Mouse (Mus musculus): ENCODE measurements around the gene Slc31a1.

- TF ChIP-seq CTCF (IDR thresholded peaks at IDR 0.05; ENCODE audit: borderline replicate concordance, insufficient read depth, low read depth, low read length): no peak
- TF ChIP-seq POLR2A (IDR thresholded peaks at IDR 0.05; ENCODE audit: borderline replicate concordance, insufficient read depth, low read length): no peak
These were observed 65.4 kb downstream of the Slc31a1 start for GRCm38 (mm10) chr4:62425891-62426290.
